Mouse (Mus musculus): ENCODE data around the gene Tldc2.

DNA sequence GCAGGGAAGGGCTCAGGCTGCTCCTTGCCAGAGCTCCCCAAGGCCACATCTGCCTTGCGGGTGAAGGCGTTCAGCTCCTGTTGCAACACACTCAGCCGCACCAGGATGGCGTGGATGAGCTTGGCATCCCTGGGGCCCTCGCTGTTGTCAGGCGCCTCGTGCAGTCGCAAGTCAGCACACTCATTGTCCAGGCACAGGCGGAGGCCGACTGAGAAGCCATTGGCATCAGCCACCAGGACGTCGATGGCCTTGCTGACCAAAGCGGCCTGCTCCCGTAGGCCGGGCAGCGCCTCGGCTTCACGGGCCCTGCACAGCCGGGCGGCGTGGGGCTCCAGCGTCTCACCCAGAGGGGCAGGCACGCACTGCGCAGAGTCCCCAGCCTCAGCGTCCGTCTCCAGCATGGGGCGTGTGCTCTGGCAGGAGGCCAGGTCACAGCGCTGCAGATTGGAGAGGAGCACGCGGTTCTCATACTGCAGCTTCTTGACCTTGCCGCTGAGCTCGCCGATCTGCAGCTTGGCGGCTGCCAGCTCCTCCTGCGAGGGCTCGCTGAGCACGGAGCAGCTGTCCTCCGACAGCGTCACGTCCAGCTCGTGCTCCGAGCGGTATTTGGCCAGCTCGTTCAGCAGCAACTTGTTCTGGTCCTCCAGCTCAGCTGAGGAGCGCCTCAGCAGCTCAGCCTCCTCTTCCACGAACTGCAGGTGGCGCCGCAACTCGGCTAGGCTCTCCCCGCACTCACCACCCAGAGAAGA is 46.8 kb upstream of the Tldc2 start:
- peak; percentile 23 for TF ChIP-seq CTCF (IDR thresholded peaks at IDR 0.05; ENCODE audit: low read depth)
- TF ChIP-seq EP300 (IDR thresholded peaks at IDR 0.05; ENCODE audit: low read depth), result no peak
